Mouse (Mus musculus) heart, adult 2 months (tissue): ENCODE results near the gene Tagap.

Experiments
- CTCF ChIP-seq: fragments of 200-600 bp; IDR thresholded peaks from 2 replicates; pipeline ENCODE4 v1.8.1; 2022; ENCODE audit warnings: antibody characterized with exemption, mild to moderate bottlenecking, moderate library complexity
- EP300 ChIP-seq: fragments of 200-500 bp; IDR thresholded peaks from 2 replicates; pipeline ENCODE4 v1.6.1; 2011; ENCODE audit warnings: low read depth, low read length, control low read depth; ENCODE audit not compliant: insufficient read depth

- TF ChIP-seq EP300 = no peak
- TF ChIP-seq CTCF = no peak
These were observed 7.4 kb upstream of the Tagap start for GRCm38 (mm10) chr17:7918355-7918754.
